In genomic region chr5:119703031-119703430, GRCm38 (mm10) we compare ENCODE assay signal across 24 mouse cellular contexts. TPM values are rescaled to one million over a fixed set of nuclear protein-coding genes. Genes with fewer than 3 reads are reported as not detected.
"Had no signal": no experiment of that assay in that cellular context is flagged by ENCODE, and none has a peak within 500 bp of the region (broad histone marks: within the 10 kb centered on the region; RNA-seq: fewer than 3 reads in every experiment).

No protein-coding gene starts in this region.

- ATAC-seq: hindbrain, embryonic 16.5 days; inflammation-experienced regulatory T-cells, adult 6 months; intestine, embryonic 16.5 days; liver, embryonic 12.5 days had no signal

- H3K4me1 ChIP-seq: heart, embryonic 10.5 days; liver, embryonic 12.5 days had no signal

- H3K4me2 ChIP-seq: heart, embryonic 12.5 days; hindbrain, embryonic 12.5 days; hindbrain, embryonic 14.5 days; limb, embryonic 13.5 days; limb, embryonic 15.5 days; liver, embryonic 12.5 days had no signal

- H3K9ac ChIP-seq: heart, embryonic 12.5 days; hindbrain, embryonic 12.5 days; hindbrain, embryonic 14.5 days; limb, embryonic 13.5 days; limb, embryonic 15.5 days; liver, embryonic 12.5 days; liver, embryonic 14.5 days had no signal

- DNase-seq: gastrocnemius, postnatal 25 days; heart, adult 18-20 months; heart, postnatal 10 days; heart, postnatal 4 days; kidney, adult 18-20 months; kidney, adult 8-10 months; kidney, postnatal 10 days; kidney, postnatal 25 days; kidney, postnatal 4 days had no signal

- H3K27ac ChIP-seq: heart, embryonic 10.5 days; hindbrain, embryonic 10.5 days; hindbrain, embryonic 12.5 days; hindbrain, embryonic 14.5 days; layer of hippocampus, adult 2 months; left cerebral cortex, adult 2 months; limb, embryonic 13.5 days; limb, embryonic 15.5 days; liver, embryonic 12.5 days; liver, embryonic 14.5 days had no signal

- H3K36me3 ChIP-seq: heart, embryonic 10.5 days; heart, embryonic 12.5 days; hindbrain, embryonic 10.5 days; hindbrain, embryonic 12.5 days; limb, embryonic 13.5 days; limb, embryonic 15.5 days; liver, embryonic 12.5 days had no signal

- H3K9me3 ChIP-seq: heart, embryonic 10.5 days; heart, embryonic 12.5 days; hindbrain, embryonic 10.5 days; limb, embryonic 15.5 days; liver, embryonic 12.5 days had no signal

- H3K4me3 ChIP-seq: heart, embryonic 10.5 days; heart, embryonic 12.5 days; hindbrain, embryonic 10.5 days; hindbrain, embryonic 12.5 days; layer of hippocampus, adult 2 months; left cerebral cortex, adult 2 months; limb, embryonic 13.5 days; limb, embryonic 15.5 days; liver, embryonic 12.5 days had no signal

RNA-seq across cellular contexts. Expression of gene Tbx3, which starts 32.6 kb away (rescaled TPM):
- total RNA-seq: granulocyte monocyte progenitor cell, adult 5-6 weeks had no signal
